Mouse (Mus musculus) G1E (cell line): ENCODE data around the gene Zdhhc13. TPM values are rescaled to one million over a fixed set of nuclear protein-coding genes. Genes with fewer than 3 reads are reported as not detected.

Source experiments
- ATAC-seq: 2 replicates; pipeline ENCODE4 v1.8.0; 2016; ENCODE audit warnings: mild to moderate bottlenecking; ENCODE audit not compliant: insufficient number of reproducible peaks, poor library complexity, low FRiP score, severe bottlenecking; ENCODE audit errors: extremely low read depth
- DNase-seq: peaks from one replicate; pipeline ENCODE4 v3.0.0; 2012; ENCODE audit warnings: low spot score
- H3K27me3 ChIP-seq: 2 replicates; pipeline ENCODE4 v1.6.1; 2012; ENCODE audit warnings: mild to moderate bottlenecking, low read length, inconsistent platforms; ENCODE audit not compliant: insufficient read depth
- H3K36me3 ChIP-seq: replicated peaks from 2 replicates; pipeline ENCODE3; 2012; ENCODE audit warnings: mild to moderate bottlenecking, inconsistent platforms
- H3K4me1 ChIP-seq: 2 replicates; pipeline ENCODE4 v1.6.1; 2012; ENCODE audit warnings: low read depth, low read length, inconsistent platforms, mixed read lengths; ENCODE audit not compliant: insufficient read depth
- H3K4me3 ChIP-seq: 2 replicates; pipeline ENCODE4 v1.5.1; 2012; ENCODE audit warnings: low read depth, mild to moderate bottlenecking, inconsistent platforms, low read length, moderate library complexity, mixed read lengths
- H3K9me3 ChIP-seq: replicated peaks from 2 replicates; pipeline ENCODE4 v1.6.1; 2012; ENCODE audit warnings: inconsistent platforms
- CTCF ChIP-seq: IDR thresholded peaks from 2 replicates; pipeline ENCODE4 v1.5.1; 2012; ENCODE audit warnings: low read depth, low read length, inconsistent platforms, mixed read lengths
- GATA1 ChIP-seq: IDR thresholded peaks from 2 replicates; pipeline ENCODE4 v1.6.1; 2012; ENCODE audit warnings: borderline replicate concordance, low read length, inconsistent platforms, mixed read lengths
- GATA2 ChIP-seq: IDR thresholded peaks from 2 replicates; pipeline ENCODE4 v1.6.1; 2012; ENCODE audit warnings: low read depth, low read length, inconsistent platforms, borderline replicate concordance
- POLR2AphosphoS5 ChIP-seq: IDR thresholded peaks from 2 replicates; pipeline ENCODE4 v1.6.1; 2012; ENCODE audit warnings: low read depth, low read length, inconsistent platforms; ENCODE audit not compliant: insufficient replicate concordance
- TAL1 ChIP-seq: conservative IDR thresholded peaks from 2 replicates; pipeline ENCODE4 v1.6.1; 2012; ENCODE audit warnings: low read depth, low read length, inconsistent platforms, mixed read lengths
- polyA plus RNA-seq: library from polyadenylated mRNA; stranded (reverse); fragments of >175 nt; gene quantifications from 2 replicates; pipeline ENCODE4 v1.2.3, GENCODE M21; 2012
- total RNA-seq, 2 experiments: library from RNA; stranded (forward) in 1 of 2; stranded (reverse) in 1 of 2; fragments of 200-1000 nt in 1 of 2; fragments of >200 nt in 1 of 2; fragmentation: Nextera tagmentation in 1 of 2; gene quantifications; 2 replicates each; pipeline ENCODE4 v1.2.3; 2014 to 2017

The Zdhhc13 gene
- 35.2 and 37.5 TPM in 2 replicates for total RNA-seq (2014; fragmentation: Nextera tagmentation)
- total RNA-seq (2017), result 28.5 and 31.0 TPM in 2 replicates
- 4.1 and 6.5 TPM in 2 replicates for polyA plus RNA-seq

GRCm38 (mm10) chr7:48788851-48789572, at the start of gene Zdhhc13:
Gene Zdhhc13, plus strand, starts transcription at chr7:48789003.
- Histone ChIP-seq H3K9me3 (no peaks in the 10 kb centered on the region), H3K27me3 (peaks cover 14% of the 10 kb centered on the region), H3K4me3 (peak within 1 kb of the TSS; percentile 97), H3K4me1 (peaks cover 24% of the 10 kb centered on the region), H3K36me3 (peaks cover 15% of the 10 kb centered on the region)
- ATAC-seq (peak; percentile 97), DNase-seq (peak; percentile 86)
- no peak for TF ChIP-seq CTCF
- TF ChIP-seq POLR2AphosphoS5, result no peak
- TF ChIP-seq GATA2, result no peak
- TF ChIP-seq GATA1, result no peak
- TF ChIP-seq TAL1, result no peak

GRCm38 (mm10) chr7:48749298-48750163, 39.3 kb upstream of the Zdhhc13 start:
- DNase-seq (peak; percentile 32), ATAC-seq (peak; percentile 70)
- Histone ChIP-seq H3K9me3 (no peaks in the 10 kb centered on the region), H3K36me3 (no peaks in the 10 kb centered on the region), H3K4me3 (peak overlapping the region; percentile 10; the same call in 1 of the 2 replicates), H3K4me1 (peaks cover 10% of the 10 kb centered on the region), H3K27me3 (peaks cover 4% of the 10 kb centered on the region; the same call in 1 of the 2 replicates)
- TF ChIP-seq GATA2, result no peak
- no peak for TF ChIP-seq POLR2AphosphoS5
- peak; percentile 88 for TF ChIP-seq CTCF
- no peak for TF ChIP-seq GATA1
- TF ChIP-seq TAL1, result no peak

GRCm38 (mm10) chr7:48750164-48750809, 38.5 kb upstream of the Zdhhc13 start:
- H3K36me3 ChIP-seq, result no peaks in the 10 kb centered on the region
- TF ChIP-seq CTCF, result no peak
- TF ChIP-seq GATA1, result no peak
- H3K27me3 ChIP-seq, result peaks cover 4% of the 10 kb centered on the region; the same call in 1 of the 2 replicates
- no peak; the same call in 1 of the 2 replicates for ATAC-seq
- no peaks in the 10 kb centered on the region for H3K9me3 ChIP-seq
- H3K4me3 ChIP-seq, result no peak overlapping the region
- DNase-seq, result no peak
- peaks cover 10% of the 10 kb centered on the region for H3K4me1 ChIP-seq

- no peaks in the 10 kb centered on the region for H3K9me3 ChIP-seq
- no peak for ATAC-seq
- TF ChIP-seq GATA2, result no peak
- no peak for TF ChIP-seq GATA1
- no peak for TF ChIP-seq POLR2AphosphoS5
- no peak for TF ChIP-seq CTCF
- TF ChIP-seq TAL1, result no peak
- no peak for DNase-seq
- H3K27me3 ChIP-seq, result peaks cover 4% of the 10 kb centered on the region; the same call in 1 of the 2 replicates
- peaks cover 10% of the 10 kb centered on the region for H3K4me1 ChIP-seq
- H3K4me3 ChIP-seq, result no peak overlapping the region
- no peaks in the 10 kb centered on the region for H3K36me3 ChIP-seq
These were observed 37.6 kb upstream of the Zdhhc13 start for GRCm38 (mm10) chr7:48751222-48751621.

- Histone ChIP-seq H3K4me1 (peaks cover 7% of the 10 kb centered on the region), H3K36me3 (no peaks in the 10 kb centered on the region), H3K4me3 (no peak overlapping the region), H3K9me3 (no peaks in the 10 kb centered on the region), H3K27me3 (peaks cover 12% of the 10 kb centered on the region)
- no peak for TF ChIP-seq GATA1
- DNase-seq, result no peak
- ATAC-seq, result no peak
These were observed 34.3 kb upstream of the Zdhhc13 start for GRCm38 (mm10) chr7:48754415-48754974.

- TF ChIP-seq TAL1 (no peak), GATA1 (no peak)
- Histone ChIP-seq H3K36me3 (no peaks in the 10 kb centered on the region), H3K27me3 (peaks cover 12% of the 10 kb centered on the region), H3K4me3 (no peak overlapping the region), H3K4me1 (no peaks in the 10 kb centered on the region), H3K9me3 (no peaks in the 10 kb centered on the region)
- DNase-seq (no peak), ATAC-seq (no peak)
These were observed 33.0 kb upstream of the Zdhhc13 start for GRCm38 (mm10) chr7:48755825-48756224.
